Mouse (Mus musculus) CH12.LX (cell line): ENCODE measurements around the gene Slc35e2. TPM values are rescaled to one million over a fixed set of nuclear protein-coding genes. Genes with fewer than 3 reads are reported as not detected.
A peak's percentile ranks its signal among the peaks of the same experiment; 100 is the strongest.

Experiments used
- DNase-seq: peaks from one replicate; pipeline ENCODE4 v3.0.0-alpha.2; 2013; ENCODE audit errors: extremely low read depth
- H3K27ac ChIP-seq: 2 replicates; pipeline ENCODE4 v1.5.1; 2012; ENCODE audit warnings: low read depth, mild to moderate bottlenecking, control low read depth, moderate library complexity; ENCODE audit not compliant: insufficient read depth
- H3K27me3 ChIP-seq: replicated peaks from 2 replicates; pipeline ENCODE3; 2012; ENCODE audit warnings: inconsistent platforms
- H3K36me3 ChIP-seq, 2 experiments: replicated peaks in 1 of 2; 2 replicates each; pipeline versions ENCODE3 to v1.6.1; 2012; ENCODE audit warnings: inconsistent platforms in 1 of 2, low read length in 1 of 2, mild to moderate bottlenecking in 1 of 2, mixed read lengths in 1 of 2, moderate library complexity in 1 of 2; ENCODE audit not compliant: control insufficient read depth in 1 of 2, insufficient read depth in 1 of 2
- H3K4me1 ChIP-seq, 2 experiments: 2 replicates each; pipeline ENCODE4 v1.6.1; 2012; ENCODE audit warnings: inconsistent platforms in 1 of 2, moderate library complexity in 1 of 2; ENCODE audit not compliant: insufficient read depth in 2 of 2, control insufficient read depth in 1 of 2
- H3K4me2 ChIP-seq: 2 replicates; pipeline ENCODE4 v1.6.1; 2012; ENCODE audit warnings: low read depth, mild to moderate bottlenecking, control low read depth; ENCODE audit not compliant: poor library complexity, insufficient read depth, severe bottlenecking
- H3K4me3 ChIP-seq, 3 experiments: fragments of 150-350 bp in 1 of 3; sonication (generic) in 1 of 3; replicated peaks in 1 of 3; 2 replicates each; pipeline versions ENCODE3 to v1.5.1; 2011 to 2012; ENCODE audit warnings: low read depth in 2 of 3, low read length in 2 of 3, mild to moderate bottlenecking in 2 of 3, moderate library complexity in 2 of 3, control low read depth in 1 of 3, improper control_type of control experiment in 1 of 3, inconsistent platforms in 1 of 3, mixed read lengths in 1 of 3; ENCODE audit not compliant: poor library complexity in 1 of 3
- H3K79me2 ChIP-seq: replicated peaks from 2 replicates; pipeline ENCODE4 v1.6.1; 2012; ENCODE audit warnings: mild to moderate bottlenecking, moderate library complexity; ENCODE audit not compliant: control insufficient read depth, poor library complexity, insufficient read depth, severe bottlenecking; ENCODE audit errors: extremely low read depth
- H3K9ac ChIP-seq: 2 replicates; pipeline ENCODE4 v1.6.1; 2012; ENCODE audit warnings: low read depth, mild to moderate bottlenecking, control low read depth, moderate library complexity; ENCODE audit not compliant: insufficient read depth
- H3K9me3 ChIP-seq: replicated peaks from 2 replicates; pipeline ENCODE3; 2012; ENCODE audit warnings: low read length, inconsistent platforms, mixed read lengths
- BHLHE40 ChIP-seq: IDR thresholded peaks from 2 replicates; pipeline ENCODE4 v1.6.1; 2011; ENCODE audit warnings: mild to moderate bottlenecking, low read depth, low read length, improper control_type of control experiment
- CHD1 ChIP-seq: IDR thresholded peaks from 2 replicates; pipeline ENCODE4 v1.6.1; 2012; ENCODE audit warnings: low read depth, low read length, improper control_type of control experiment, inconsistent platforms
- EP300 ChIP-seq: IDR thresholded peaks from 2 replicates; pipeline ENCODE4 v1.6.1; 2011; ENCODE audit warnings: low read length, improper control_type of control experiment
- ETS1 ChIP-seq: conservative IDR thresholded peaks from 2 replicates; pipeline ENCODE4 v1.6.1; 2012; ENCODE audit warnings: low read depth, mild to moderate bottlenecking, inconsistent platforms, low read length, improper control_type of control experiment, moderate library complexity
- GABPA ChIP-seq: IDR thresholded peaks from 2 replicates; pipeline ENCODE4 v1.6.1; 2012; ENCODE audit warnings: low read depth, low read length, improper control_type of control experiment, inconsistent platforms; ENCODE audit not compliant: insufficient replicate concordance
- HCFC1 ChIP-seq: IDR thresholded peaks from 2 replicates; pipeline ENCODE4 v1.6.1; 2012; ENCODE audit warnings: low read depth, mild to moderate bottlenecking, inconsistent platforms, low read length, improper control_type of control experiment
- IRF4 ChIP-seq: IDR thresholded peaks from 2 replicates; pipeline ENCODE4 v1.6.1; 2014; ENCODE audit warnings: low read depth, mild to moderate bottlenecking, inconsistent platforms, low read length, improper control_type of control experiment
- JUN ChIP-seq: IDR thresholded peaks from 2 replicates; pipeline ENCODE4 v1.6.1; 2011; ENCODE audit warnings: low read depth, mild to moderate bottlenecking, low read length, improper control_type of control experiment, moderate library complexity; ENCODE audit not compliant: insufficient read depth
- KAT2A ChIP-seq: IDR thresholded peaks from 2 replicates; pipeline ENCODE4 v1.6.1; 2012; ENCODE audit warnings: low read length, improper control_type of control experiment, inconsistent platforms; ENCODE audit not compliant: insufficient replicate concordance
- MAFK ChIP-seq: IDR thresholded peaks from 2 replicates; pipeline ENCODE4 v1.6.1; 2011; ENCODE audit warnings: low read length, improper control_type of control experiment; ENCODE audit not compliant: insufficient replicate concordance
- MXI1 ChIP-seq: IDR thresholded peaks from 2 replicates; pipeline ENCODE4 v1.6.1; 2011; ENCODE audit warnings: mild to moderate bottlenecking, low read depth, low read length, improper control_type of control experiment
- MYC ChIP-seq: IDR thresholded peaks from 2 replicates; pipeline ENCODE4 v1.6.1; 2011; ENCODE audit warnings: low read depth, mild to moderate bottlenecking, improper control_type of control experiment, low read length
- NELFE ChIP-seq: IDR thresholded peaks from 2 replicates; pipeline ENCODE4 v1.6.1; 2011; ENCODE audit warnings: low read depth, low read length, improper control_type of control experiment
- NRF1 ChIP-seq: IDR thresholded peaks from 2 replicates; pipeline ENCODE4 v1.6.1; 2014; ENCODE audit warnings: low read depth, mild to moderate bottlenecking, inconsistent platforms, low read length, improper control_type of control experiment, moderate library complexity
- PAX5 ChIP-seq: IDR thresholded peaks from 2 replicates; pipeline ENCODE4 v1.6.1; 2012; ENCODE audit warnings: low read length, inconsistent platforms, mixed read lengths
- POLR2AphosphoS2 ChIP-seq: IDR thresholded peaks from 2 replicates; pipeline ENCODE4 v1.6.1; 2011; ENCODE audit warnings: low read depth, low read length, improper control_type of control experiment
- RAD21 ChIP-seq: IDR thresholded peaks from 2 replicates; pipeline ENCODE4 v1.6.1; 2011; ENCODE audit warnings: low read depth, mild to moderate bottlenecking, low read length, improper control_type of control experiment, moderate library complexity
- SIN3A ChIP-seq: IDR thresholded peaks from 2 replicates; pipeline ENCODE4 v1.6.1; 2012; ENCODE audit warnings: low read length, improper control_type of control experiment, inconsistent platforms
- SMC3 ChIP-seq: IDR thresholded peaks from 2 replicates; pipeline ENCODE4 v1.6.1; 2011; ENCODE audit warnings: low read depth, low read length, improper control_type of control experiment
- TCF12 ChIP-seq: IDR thresholded peaks from 2 replicates; pipeline ENCODE4 v1.6.1; 2014; ENCODE audit warnings: low read depth, mild to moderate bottlenecking, inconsistent platforms, low read length, improper control_type of control experiment
- USF1 ChIP-seq: IDR thresholded peaks from 2 replicates; pipeline ENCODE4 v1.6.1; 2014; ENCODE audit warnings: low read depth, mild to moderate bottlenecking, inconsistent platforms, low read length, improper control_type of control experiment
- USF2 ChIP-seq: conservative IDR thresholded peaks from 2 replicates; pipeline ENCODE4 v1.6.1; 2011; ENCODE audit warnings: low read depth, low read length, improper control_type of control experiment
- ZNF384 ChIP-seq: IDR thresholded peaks from 2 replicates; pipeline ENCODE4 v1.6.1; 2012; ENCODE audit warnings: low read depth, low read length, improper control_type of control experiment, inconsistent platforms
- dilution Hi-C: fragments of 300-500 bp; cut with MboI; formaldehyde crosslinking; loops from 2 replicates; pipeline ENCODE4 v1.14.3; 2020; ENCODE audit warnings: low sequenced_read_pairs; ENCODE audit not compliant: extremely low pct_unique_long_range_greater_than_20kb, extremely low pct_ligation_motif_present
- in situ Hi-C: fragments of 300-500 bp; cut with MboI; formaldehyde crosslinking; loops from 3 replicates; pipeline ENCODE4 v1.14.3; 2019; ENCODE audit warnings: low sequenced_read_pairs, low pct_ligation_motif_present, low pct_unique_long_range_greater_than_20kb, mixed read lengths
- polyA plus RNA-seq: library from polyadenylated mRNA; unstranded; fragments of >175 nt; gene quantifications from 2 replicates; pipeline ENCODE4 v1.2.1, GENCODE M21; 2012; ENCODE audit warnings: low read depth; ENCODE audit not compliant: insufficient read length
- total RNA-seq, 2 experiments: library from RNA; depleted of rRNA; stranded (reverse); fragments of 300-350 nt in 1 of 2; fragments of >200 nt in 1 of 2; gene quantifications; 2 replicates each; pipeline ENCODE4 v1.2.3; 2012 to 2014

Slc35e2 gene
- total and polyA plus RNA-seq, 3 experiments = 8.2 to 14.6 (median 9.9) TPM

- H3K36me3 ChIP-seq = peaks cover 63 to 85% of the 10 kb centered on the region in 2 experiments
- dilution Hi-C loops = no loop called here
- H3K4me3 ChIP-seq = no peak overlapping the region
- H3K9me3 ChIP-seq = no peaks in the 10 kb centered on the region
- H3K27ac ChIP-seq = no peak overlapping the region
- H3K4me1 ChIP-seq = peaks cover 0 to 19% of the 10 kb centered on the region in 2 experiments; a peak in 2 of 4 replicates
- no peaks in the 10 kb centered on the region for H3K27me3 ChIP-seq
- no peaks in the 10 kb centered on the region for H3K79me2 ChIP-seq
- no peak overlapping the region for H3K9ac ChIP-seq
- in situ Hi-C loops = no loop called here
- no peak for TF ChIP-seq CHD1
- no peak for TF ChIP-seq SIN3A
- no peak for TF ChIP-seq SMC3
- no peak for TF ChIP-seq ETS1
- TF ChIP-seq NELFE = no peak
- no peak for TF ChIP-seq EP300
- TF ChIP-seq RAD21 = no peak
- no peak for TF ChIP-seq KAT2A
- no peak for TF ChIP-seq HCFC1
- no peak for TF ChIP-seq USF1
- TF ChIP-seq MAFK = no peak
- DNase-seq = no peak
- H3K4me2 ChIP-seq = no peak overlapping the region
These were observed 12.0 kb downstream of the Slc35e2 start for GRCm38 (mm10) chr4:155613264-155613663.

- in situ Hi-C loops (no loop called here), dilution Hi-C loops (no loop called here)
These were observed 17.1 kb downstream of the Slc35e2 start for GRCm38 (mm10) chr4:155618321-155618720.

GRCm38 (mm10) chr4:155624338-155625291 lies 23.4 kb downstream of the Slc35e2 start, which contains the start of gene Cdk11b:
Gene Cdk11b, plus strand, starts transcription at chr4:155624854.
- peaks cover 0 to 20% of the 10 kb centered on the region in 2 experiments; a peak in 2 of 4 replicates for H3K4me1 ChIP-seq
- H3K79me2 ChIP-seq = peaks cover 25% of the 10 kb centered on the region
- peak within 1 kb of the TSS; percentile 78 to 90 (median 81) for H3K4me3 ChIP-seq
- H3K36me3 ChIP-seq = peaks cover 31 to 56% of the 10 kb centered on the region in 2 experiments
- peak within 1 kb of the TSS; percentile 83 for H3K27ac ChIP-seq
- H3K9me3 ChIP-seq = no peaks in the 10 kb centered on the region
- peak within 1 kb of the TSS; percentile 83 for H3K9ac ChIP-seq
- in situ Hi-C loops (no loop called here), dilution Hi-C loops (no loop called here)
- peak within 1 kb of the TSS; percentile 95 for H3K4me2 ChIP-seq
- H3K27me3 ChIP-seq = no peaks in the 10 kb centered on the region
- DNase-seq = peak; percentile 99
- TF ChIP-seq NELFE (peak; percentile 91), MYC (peak; percentile 86; the same call in 1 of the 2 replicates), ETS1 (peak; percentile 55; the same call in 1 of the 2 replicates), MXI1 (peak; percentile 96), NRF1 (peak; percentile 56), JUN (no peak), POLR2AphosphoS2 (peak; percentile 77; the same call in 1 of the 2 replicates), HCFC1 (peak; percentile 93), IRF4 (peak; percentile 59), BHLHE40 (0 out of 2 replicates have a peak, but pooled peaks have one; percentile 9), GABPA (peak; percentile 80), TCF12 (peak; percentile 72), USF2 (no peak), ZNF384 (peak; percentile 87)

More at GRCm38 (mm10) chr4:155618321-155618720, 17.1 kb downstream of the Slc35e2 start:
- Histone ChIP-seq H3K4me3 (no peak overlapping the region), H3K36me3 (peaks cover 62 to 86% of the 10 kb centered on the region in 2 experiments), H3K9ac (no peak overlapping the region), H3K4me2 (no peak overlapping the region), H3K27ac (no peak overlapping the region), H3K4me1 (peaks cover 0 to 16% of the 10 kb centered on the region in 2 experiments; a peak in 2 of 4 replicates), H3K9me3 (no peaks in the 10 kb centered on the region)
- DNase-seq = no peak
- TF ChIP-seq PAX5 (no peak), KAT2A (no peak), MAFK (no peak)
- TF ChIP-seq, all 38 proteins: peak for 0
- Histone ChIP-seq H3K27me3 (no peaks in the 10 kb centered on the region), H3K79me2 (peaks cover 10% of the 10 kb centered on the region)
